21 mouse cellular contexts compared by ENCODE assay signal in genomic region chr4:86523771-86524170, GRCm38 (mm10). TPM values are rescaled to one million over a fixed set of nuclear protein-coding genes. Genes with fewer than 3 reads are reported as not detected.
"Had no signal": no experiment of that assay in that cellular context is flagged by ENCODE, and none has a peak within 500 bp of the region (broad histone marks: within the 10 kb centered on the region; RNA-seq: fewer than 3 reads in every experiment).

No protein-coding gene starts in this region.

- H3K4me1 ChIP-seq: liver, embryonic 15.5 days; lung, embryonic 15.5 days; megakaryocyte, embryonic 14.5 days; midbrain, embryonic 12.5 days; stomach, embryonic 15.5 days had no signal

- H3K4me2 ChIP-seq: liver, embryonic 15.5 days; lung, embryonic 15.5 days; midbrain, embryonic 12.5 days; neural tube, embryonic 12.5 days; stomach, embryonic 15.5 days had no signal

- H3K4me3 ChIP-seq: liver, embryonic 15.5 days; lung, embryonic 15.5 days; megakaryocyte, embryonic 14.5 days; midbrain, embryonic 12.5 days; neural tube, embryonic 12.5 days; stomach, embryonic 15.5 days had no signal

- H3K9me3 ChIP-seq: liver, embryonic 15.5 days; lung, embryonic 15.5 days; megakaryocyte, embryonic 14.5 days; midbrain, embryonic 12.5 days; neural tube, embryonic 12.5 days; stomach, embryonic 15.5 days had no signal

- DNase-seq: liver, postnatal 0 days; lung, adult 2 months; lung, postnatal 14 days; lung, postnatal 36 days; midbrain, embryonic 14.5 days; thymus, adult 2 months; thymus, postnatal 25 days; thymus, postnatal 4 days had no signal

- H3K27me3 ChIP-seq: liver, embryonic 15.5 days; lung, embryonic 15.5 days; midbrain, embryonic 12.5 days; neural tube, embryonic 12.5 days; stomach, embryonic 15.5 days had no signal

- ATAC-seq: liver, postnatal 0 days; lung, postnatal 0 days had no signal

- H3K9ac ChIP-seq: liver, embryonic 15.5 days; liver, postnatal 0 days; lung, embryonic 15.5 days; midbrain, embryonic 12.5 days; neural tube, embryonic 12.5 days; stomach, embryonic 15.5 days had no signal

- H3K36me3 ChIP-seq: liver, embryonic 15.5 days; lung, embryonic 15.5 days; midbrain, embryonic 12.5 days; neural tube, embryonic 12.5 days; stomach, embryonic 15.5 days had no signal

- H3K27ac ChIP-seq: liver, embryonic 15.5 days; lung, embryonic 15.5 days; macrophage; midbrain, embryonic 12.5 days; neural tube, embryonic 12.5 days; stomach, embryonic 15.5 days; stomach, postnatal 0 days had no signal

RNA-seq across cellular contexts. Expression of gene Saxo1, which starts 34.4 kb away (rescaled TPM):
- polyA plus RNA-seq: liver, embryonic 15.5 days; liver, postnatal 0 days; lung, adult 2 months; lung, embryonic 15.5 days; macrophage; midbrain, embryonic 12.5 days; midbrain, embryonic 14.5 days; midbrain, postnatal 0 days; neural tube, embryonic 12.5 days; neural tube, embryonic 14.5 days; spleen, adult 2 months; stomach, postnatal 0 days; urinary bladder, adult 2 months had no signal
